Mouse (Mus musculus) midbrain, embryonic 13.5 days (tissue): ENCODE measurements at regions not wholly inside any gene's neighbourhood (a gene's known extent, or its start where the extent isn't known, plus 50 kb on each side); places are given as distances from the start of the nearest gene placed in this dataset.
A peak's percentile ranks its signal among the peaks of the same experiment; 100 is the strongest.

ENCODE experiments used
- ATAC-seq: fragments of 200-750 bp; cut with Nextera tagmentation; 2 replicates; pipeline ENCODE4 v1.8.0; 2017; ENCODE audit warnings: mild to moderate bottlenecking, moderate TSS enrichment, moderate library complexity
- H3K27ac ChIP-seq: fragments of 300-500 bp; sonication (generic); 2 replicates; pipeline ENCODE4 v1.5.1; 2015; ENCODE audit warnings: inconsistent platforms, mild to moderate bottlenecking, moderate library complexity
- H3K27me3 ChIP-seq: fragments of 300-500 bp; sonication (generic); 2 replicates; pipeline ENCODE4 v1.6.1; 2015; ENCODE audit warnings: mild to moderate bottlenecking, inconsistent platforms
- H3K36me3 ChIP-seq: fragments of 300-500 bp; sonication (generic); 2 replicates; pipeline ENCODE4 v1.6.1; 2015; ENCODE audit warnings: mild to moderate bottlenecking, inconsistent platforms
- H3K4me1 ChIP-seq: fragments of 300-500 bp; sonication (generic); replicated peaks from 2 replicates; pipeline ENCODE4 v1.6.1; 2015; ENCODE audit warnings: inconsistent platforms
- H3K4me2 ChIP-seq: fragments of 300-500 bp; sonication (generic); replicated peaks from 2 replicates; pipeline ENCODE4 v1.6.1; 2015; ENCODE audit warnings: moderate library complexity, mild to moderate bottlenecking, inconsistent platforms
- H3K4me3 ChIP-seq: fragments of 300-500 bp; sonication (generic); replicated peaks from 2 replicates; pipeline ENCODE4 v1.5.1; 2015; ENCODE audit warnings: mild to moderate bottlenecking, inconsistent platforms
- H3K9ac ChIP-seq: fragments of 300-500 bp; sonication (generic); replicated peaks from 2 replicates; pipeline ENCODE4 v1.6.1; 2015; ENCODE audit warnings: mild to moderate bottlenecking, inconsistent platforms
- H3K9me3 ChIP-seq: fragments of 300-500 bp; sonication (generic); 2 replicates; pipeline ENCODE4 v1.6.1; 2016; ENCODE audit warnings: mild to moderate bottlenecking, inconsistent platforms
- WGBS: fragments of 180-500 bp; shearing (Covaris S2); methylation state at CpG from one replicate; pipeline ENCODE4 v1.1.7; 2015; 5-methylcytosine and 5-hydroxymethylcytosine counted together

DNA sequence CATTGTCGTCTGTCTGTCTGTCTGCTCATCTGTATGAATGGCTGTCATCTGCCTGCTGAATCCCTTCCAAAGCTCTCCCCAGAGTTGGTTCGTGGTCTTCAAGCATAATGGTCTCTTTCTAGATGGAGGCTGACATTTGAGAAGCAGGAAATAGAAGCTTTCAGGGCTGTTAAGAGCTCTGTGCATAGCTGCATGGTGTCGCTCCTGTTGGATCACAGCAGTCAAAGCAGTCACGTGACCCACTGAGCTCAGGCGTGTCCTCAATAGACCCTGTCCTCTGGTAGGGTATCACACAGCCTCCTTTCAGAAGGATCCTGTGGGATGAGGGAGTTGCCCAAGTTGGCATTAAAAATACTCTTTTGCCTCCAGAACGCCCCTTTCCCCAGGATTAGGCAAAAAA, 142.4 kb downstream of the Ppp4r2 start:
- Histone ChIP-seq H3K36me3 (no peaks in the 10 kb centered on the region), H3K9ac (no peak overlapping the region), H3K4me2 (peak overlapping the region; percentile 11; the same call in 1 of the 2 replicates), H3K4me3 (no peak overlapping the region), H3K27me3 (no peaks in the 10 kb centered on the region), H3K27ac (peak overlapping the region; percentile 58), H3K9me3 (no peaks in the 10 kb centered on the region), H3K4me1 (peaks cover 33% of the 10 kb centered on the region)
- no peak; the same call in 1 of the 2 replicates for ATAC-seq
- WGBS = 48% methylated on average over 6 of the region's 6 CpGs

- Histone ChIP-seq H3K36me3 (no peaks in the 10 kb centered on the region), H3K27ac (peak overlapping the region; percentile 53; the same call in 1 of the 2 replicates), H3K4me3 (no peak overlapping the region), H3K9me3 (no peaks in the 10 kb centered on the region), H3K4me2 (no peak overlapping the region), H3K9ac (no peak overlapping the region), H3K27me3 (no peaks in the 10 kb centered on the region), H3K4me1 (peaks cover 29% of the 10 kb centered on the region)
- 59% methylated on average over 9 of the region's 9 CpGs for WGBS
- peak; percentile 49; the same call in 1 of the 2 replicates for ATAC-seq
Measured at GRCm38 (mm10) chr6:100977201-100977691, 143.8 kb downstream of the Ppp4r2 start.

DNA sequence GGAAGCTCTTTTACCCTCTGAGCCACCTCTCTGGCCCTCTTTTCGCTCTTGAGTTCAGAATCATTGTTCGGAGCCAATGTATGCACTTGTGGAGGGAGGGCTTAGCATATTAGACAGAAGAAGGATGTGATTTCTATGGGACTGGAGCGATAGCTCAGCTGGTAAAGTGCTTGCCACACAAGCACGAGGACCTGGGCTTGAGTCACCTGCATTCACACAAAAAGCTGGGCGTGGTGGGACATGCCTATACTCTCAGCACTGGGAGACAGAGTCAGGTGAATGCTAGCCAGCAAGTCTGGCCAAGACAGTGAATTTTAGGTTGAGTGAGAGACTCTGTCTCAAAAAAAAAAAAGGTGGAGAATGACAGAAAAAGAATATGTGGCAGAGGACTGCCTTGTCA, 144.7 kb downstream of the Ppp4r2 start:
- H3K9ac ChIP-seq = no peak overlapping the region
- no peak overlapping the region for H3K27ac ChIP-seq
- H3K4me2 ChIP-seq = no peak overlapping the region
- 89% methylated on average over 5 of the region's 5 CpGs for WGBS
- no peak overlapping the region for H3K4me3 ChIP-seq
- H3K36me3 ChIP-seq = no peaks in the 10 kb centered on the region
- H3K27me3 ChIP-seq = no peaks in the 10 kb centered on the region
- peaks cover 29% of the 10 kb centered on the region for H3K4me1 ChIP-seq
- ATAC-seq = no peak
- no peaks in the 10 kb centered on the region for H3K9me3 ChIP-seq

GRCm38 (mm10) chr6:100978727-100979460, 145.5 kb downstream of the Ppp4r2 start:
- H3K27ac ChIP-seq = no peak overlapping the region
- H3K9ac ChIP-seq = no peak overlapping the region
- H3K4me1 ChIP-seq = peaks cover 25% of the 10 kb centered on the region
- no peak overlapping the region for H3K4me2 ChIP-seq
- H3K36me3 ChIP-seq = no peaks in the 10 kb centered on the region
- H3K4me3 ChIP-seq = no peak overlapping the region
- H3K9me3 ChIP-seq = no peaks in the 10 kb centered on the region
- ATAC-seq = no peak
- no peaks in the 10 kb centered on the region for H3K27me3 ChIP-seq
- WGBS = 73% methylated on average over 9 of the region's 9 CpGs

DNA sequence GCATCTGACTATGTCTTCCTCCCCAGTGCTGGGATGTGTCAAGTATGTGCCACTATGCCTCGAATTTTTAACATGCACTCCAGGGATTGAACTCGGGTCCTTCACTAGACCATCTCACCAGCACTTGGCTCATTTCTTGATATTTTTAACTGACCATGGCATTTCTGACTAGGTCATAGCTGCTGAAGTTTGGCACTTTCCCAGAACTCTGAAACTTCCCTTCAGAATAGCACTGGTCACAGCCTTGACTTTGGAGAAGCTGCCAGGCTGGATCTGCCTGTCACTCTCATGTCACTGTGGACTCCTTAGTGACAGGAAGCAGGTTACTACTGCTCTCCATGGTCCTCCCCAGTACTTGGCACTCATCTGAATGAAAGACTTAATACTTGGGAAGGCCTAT, 146.7 kb downstream of the Ppp4r2 start:
- Histone ChIP-seq H3K36me3 (no peaks in the 10 kb centered on the region), H3K4me3 (no peak overlapping the region), H3K27ac (no peak overlapping the region), H3K9ac (no peak overlapping the region), H3K4me1 (peaks cover 25% of the 10 kb centered on the region), H3K27me3 (no peaks in the 10 kb centered on the region), H3K9me3 (no peaks in the 10 kb centered on the region), H3K4me2 (no peak overlapping the region)
- ATAC-seq = no peak
- 87% methylated on average over 2 of the region's 2 CpGs for WGBS

DNA sequence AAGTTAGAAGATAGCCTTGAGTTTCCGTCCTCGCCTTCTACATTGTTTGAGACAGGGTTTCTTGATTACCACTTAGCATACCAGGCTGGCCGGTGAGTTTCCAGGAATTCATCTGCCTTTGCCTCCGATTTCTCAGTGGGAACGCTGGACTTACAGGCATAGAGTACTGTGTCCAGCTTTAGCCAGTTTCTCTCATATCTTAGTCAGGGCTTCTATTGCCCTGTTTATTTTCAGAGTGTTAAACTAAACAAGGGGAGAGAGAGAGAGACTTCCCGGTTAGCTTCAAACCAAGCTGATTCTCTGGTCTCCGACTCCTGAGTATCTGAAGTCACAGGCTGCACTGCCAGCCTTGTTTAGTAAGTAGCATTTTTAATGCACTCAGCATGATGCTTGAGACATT, 151.4 kb downstream of the Ppp4r2 start:
- WGBS = 77% methylated on average over 7 of the region's 7 CpGs
- Histone ChIP-seq H3K27ac (no peak overlapping the region), H3K9ac (no peak overlapping the region), H3K27me3 (no peaks in the 10 kb centered on the region), H3K4me3 (no peak overlapping the region), H3K4me2 (no peak overlapping the region), H3K9me3 (no peaks in the 10 kb centered on the region), H3K36me3 (no peaks in the 10 kb centered on the region), H3K4me1 (no peaks in the 10 kb centered on the region)
- ATAC-seq = no peak

- 74% methylated on average over 5 of the region's 5 CpGs for WGBS
- H3K27ac ChIP-seq = no peak overlapping the region
- H3K4me2 ChIP-seq = no peak overlapping the region
- no peak for ATAC-seq
- H3K9ac ChIP-seq = no peak overlapping the region
- no peaks in the 10 kb centered on the region; the same call in 1 of the 2 replicates for H3K27me3 ChIP-seq
- H3K9me3 ChIP-seq = no peaks in the 10 kb centered on the region
- no peaks in the 10 kb centered on the region for H3K4me1 ChIP-seq
- H3K36me3 ChIP-seq = no peaks in the 10 kb centered on the region
- H3K4me3 ChIP-seq = no peak overlapping the region
Measured at GRCm38 (mm10) chr6:100985334-100985937, 152.0 kb downstream of the Ppp4r2 start.

GRCm38 (mm10) chr6:100988521-100988920, 155.1 kb downstream of the Ppp4r2 start:
- H3K27ac ChIP-seq = no peak overlapping the region
- no peak overlapping the region for H3K9ac ChIP-seq
- no peaks in the 10 kb centered on the region for H3K36me3 ChIP-seq
- ATAC-seq = no peak
- no peaks in the 10 kb centered on the region; the same call in 1 of the 2 replicates for H3K27me3 ChIP-seq
- H3K4me1 ChIP-seq = no peaks in the 10 kb centered on the region
- WGBS = 77% methylated on average over 6 of the region's 6 CpGs
- H3K4me2 ChIP-seq = no peak overlapping the region
- H3K4me3 ChIP-seq = no peak overlapping the region
- H3K9me3 ChIP-seq = no peaks in the 10 kb centered on the region

DNA sequence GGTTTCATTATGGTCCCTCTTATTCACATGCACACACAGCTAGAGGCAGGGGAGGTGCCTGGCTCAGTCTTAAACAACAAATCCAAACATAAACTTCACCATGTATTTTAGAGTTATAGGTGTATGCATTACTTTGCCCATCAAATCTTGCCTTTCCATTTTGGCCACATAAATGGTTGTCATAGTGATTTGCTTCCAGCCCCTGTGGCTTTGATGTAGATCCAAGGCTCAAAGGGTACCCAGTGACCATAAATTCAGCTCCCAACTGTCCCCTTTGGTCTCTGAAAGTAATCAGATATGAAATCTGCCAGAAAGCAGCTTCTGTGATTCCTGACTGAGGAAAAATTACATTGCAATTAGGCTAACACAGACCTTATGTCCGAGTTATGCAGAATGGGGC, 160.0 kb downstream of the Ppp4r2 start:
- H3K9ac ChIP-seq = no peak overlapping the region
- no peaks in the 10 kb centered on the region for H3K36me3 ChIP-seq
- H3K9me3 ChIP-seq = no peaks in the 10 kb centered on the region
- ATAC-seq = no peak
- H3K4me1 ChIP-seq = peaks cover 12% of the 10 kb centered on the region
- H3K27ac ChIP-seq = no peak overlapping the region
- H3K27me3 ChIP-seq = no peaks in the 10 kb centered on the region; the same call in 1 of the 2 replicates
- H3K4me2 ChIP-seq = no peak overlapping the region
- WGBS = 92% methylated on average over 1 of the region's 1 CpGs
- H3K4me3 ChIP-seq = no peak overlapping the region

DNA sequence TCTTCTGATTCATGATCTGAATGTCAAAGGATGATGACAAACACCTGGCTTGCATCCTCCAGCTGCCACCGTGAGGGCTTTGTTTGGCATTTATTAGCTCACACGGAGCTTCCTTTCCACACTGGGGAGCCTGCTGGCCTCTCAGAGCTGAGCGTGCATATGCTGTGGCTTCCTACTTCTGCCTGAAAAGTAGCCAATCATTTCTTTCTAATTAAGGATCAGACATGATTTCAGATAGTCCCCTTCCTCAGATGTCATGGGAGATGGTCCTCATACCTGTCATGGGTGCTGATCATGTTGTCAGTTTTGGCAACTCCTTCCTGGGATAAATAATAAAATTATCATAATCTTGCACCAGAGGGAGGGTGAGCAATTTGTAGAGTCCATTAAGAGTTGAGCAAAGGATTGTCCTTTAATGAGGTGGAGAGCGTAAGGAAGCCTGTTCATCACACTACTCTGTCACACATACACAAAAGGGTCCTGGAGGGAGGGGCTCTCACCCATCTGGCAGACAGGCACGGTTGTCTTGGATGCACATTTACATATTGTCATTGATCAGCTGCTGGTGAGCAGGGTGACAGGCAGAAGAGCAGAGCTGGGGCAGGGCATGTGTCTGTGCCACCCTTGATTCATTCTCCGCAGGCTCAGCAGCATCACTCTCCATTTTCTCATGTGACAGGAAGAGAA, 162.6 kb downstream of the Ppp4r2 start:
- no peak overlapping the region for H3K9ac ChIP-seq
- H3K4me3 ChIP-seq = no peak overlapping the region
- peak; percentile 90 for ATAC-seq
- no peaks in the 10 kb centered on the region for H3K36me3 ChIP-seq
- H3K4me1 ChIP-seq = peaks cover 12% of the 10 kb centered on the region
- H3K9me3 ChIP-seq = no peaks in the 10 kb centered on the region
- WGBS = 27% methylated on average over 6 of the region's 6 CpGs
- no peaks in the 10 kb centered on the region for H3K27me3 ChIP-seq
- H3K4me2 ChIP-seq = 0 out of 2 replicates have a peak overlapping the region, but pooled peaks have one; percentile 12
- peak overlapping the region; percentile 17; the same call in 1 of the 2 replicates for H3K27ac ChIP-seq

GRCm38 (mm10) chr6:100998285-100998684, 164.9 kb downstream of the Ppp4r2 start:
- 89% methylated on average over 1 of the region's 1 CpGs for WGBS
- no peak overlapping the region for H3K4me3 ChIP-seq
- no peaks in the 10 kb centered on the region for H3K27me3 ChIP-seq
- H3K36me3 ChIP-seq = no peaks in the 10 kb centered on the region
- peaks cover 12% of the 10 kb centered on the region for H3K4me1 ChIP-seq
- H3K9ac ChIP-seq = no peak overlapping the region
- H3K27ac ChIP-seq = no peak overlapping the region
- ATAC-seq = no peak
- no peaks in the 10 kb centered on the region for H3K9me3 ChIP-seq
- no peak overlapping the region for H3K4me2 ChIP-seq

DNA sequence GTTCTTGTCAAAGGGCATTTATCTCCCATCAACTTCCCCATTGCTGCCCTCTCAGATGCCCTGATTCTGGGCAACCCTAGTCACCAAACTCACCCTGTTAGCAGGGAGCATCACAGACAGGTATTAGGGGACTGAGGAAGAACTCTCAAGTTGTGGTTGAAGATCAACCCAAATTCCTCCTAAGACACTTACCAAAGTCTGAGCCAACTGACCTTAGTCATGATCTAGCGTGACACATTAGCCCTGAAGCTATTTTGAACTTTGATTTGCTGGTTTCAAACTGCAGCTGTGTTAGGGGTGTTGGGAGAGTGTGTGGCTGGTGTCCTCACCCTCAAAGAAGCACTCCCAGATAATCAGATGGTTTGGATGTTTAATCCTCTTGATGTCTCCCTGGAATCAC, 170.5 kb downstream of the Ppp4r2 start:
- no peak overlapping the region for H3K9ac ChIP-seq
- no peak overlapping the region for H3K4me2 ChIP-seq
- no peak overlapping the region for H3K4me3 ChIP-seq
- no peaks in the 10 kb centered on the region for H3K27me3 ChIP-seq
- 83% methylated on average over 1 of the region's 1 CpGs for WGBS
- ATAC-seq = no peak
- H3K27ac ChIP-seq = no peak overlapping the region
- H3K9me3 ChIP-seq = no peaks in the 10 kb centered on the region
- H3K36me3 ChIP-seq = no peaks in the 10 kb centered on the region
- H3K4me1 ChIP-seq = no peaks in the 10 kb centered on the region
